Mouse (Mus musculus) MEL (cell line): ENCODE data around the gene Cpped1. TPM values are rescaled to one million over a fixed set of nuclear protein-coding genes. Genes with fewer than 3 reads are reported as not detected.

Experiments
- DNase-seq: peaks from one replicate; pipeline ENCODE4 v3.0.0; 2011; ENCODE audit warnings: low read depth, low spot score
- H3K27ac ChIP-seq: 2 replicates; pipeline ENCODE4 v1.5.1; 2012; ENCODE audit warnings: low read depth, mild to moderate bottlenecking, control low read depth, low read length, moderate library complexity; ENCODE audit not compliant: control insufficient read depth
- H3K27me3 ChIP-seq, 2 experiments: fragments of 150-350 bp in 1 of 2; sonication (generic) in 1 of 2; 2 replicates each; pipeline ENCODE4 v1.6.1; 2012; ENCODE audit warnings: low read length in 2 of 2, mild to moderate bottlenecking in 2 of 2, improper control_type of control experiment in 1 of 2, moderate library complexity in 1 of 2; ENCODE audit not compliant: insufficient read depth in 2 of 2, control insufficient read depth in 1 of 2
- H3K36me3 ChIP-seq, 2 experiments: 2 replicates each; pipeline ENCODE4 v1.6.1; 2012 to 2014; ENCODE audit warnings: low read length in 2 of 2, improper control_type of control experiment in 1 of 2, inconsistent platforms in 1 of 2, mild to moderate bottlenecking in 1 of 2; ENCODE audit not compliant: insufficient read depth in 2 of 2, control insufficient read depth in 1 of 2
- H3K4me1 ChIP-seq, 2 experiments: fragments of 150-350 bp in 1 of 2; sonication (generic) in 1 of 2; 2 replicates each; pipeline ENCODE4 v1.6.1; 2012; ENCODE audit warnings: low read length in 2 of 2, improper control_type of control experiment in 1 of 2, mild to moderate bottlenecking in 1 of 2; ENCODE audit not compliant: insufficient read depth in 2 of 2, control insufficient read depth in 1 of 2
- H3K4me3 ChIP-seq, 2 experiments: fragments of 150-350 bp in 1 of 2; sonication (generic) in 1 of 2; 2 replicates each; pipeline ENCODE4 v1.5.1; 2012; ENCODE audit warnings: low read depth in 2 of 2, low read length in 2 of 2, mild to moderate bottlenecking in 2 of 2, moderate library complexity in 2 of 2, control low read depth in 1 of 2, improper control_type of control experiment in 1 of 2; ENCODE audit not compliant: control insufficient read depth in 1 of 2, insufficient read depth in 1 of 2
- H3K79me2 ChIP-seq: 2 replicates; pipeline ENCODE4 v1.6.1; 2012; ENCODE audit warnings: mild to moderate bottlenecking, low read length, moderate library complexity; ENCODE audit not compliant: control insufficient read depth, poor library complexity, insufficient read depth
- H3K9ac ChIP-seq: 2 replicates; pipeline ENCODE4 v1.6.1; 2012; ENCODE audit warnings: low read depth, mild to moderate bottlenecking, control low read depth, low read length, moderate library complexity; ENCODE audit not compliant: control insufficient read depth, poor library complexity, severe bottlenecking
- H3K9me3 ChIP-seq: fragments of 150-350 bp; sonication (generic); replicated peaks from 2 replicates; pipeline ENCODE4 v1.6.1; 2012; ENCODE audit warnings: mild to moderate bottlenecking, low read length, improper control_type of control experiment, moderate library complexity; ENCODE audit not compliant: insufficient read depth
- CHD2 ChIP-seq: IDR thresholded peaks from 2 replicates; pipeline ENCODE4 v1.6.1; 2011; ENCODE audit warnings: low read length, improper control_type of control experiment
- EP300 ChIP-seq, 2 experiments: IDR thresholded peaks; 2 replicates each; pipeline ENCODE4 v1.6.1; 2011; ENCODE audit warnings: improper control_type of control experiment in 2 of 2, low read length in 2 of 2, low read depth in 1 of 2, mild to moderate bottlenecking in 1 of 2
- GABPA ChIP-seq: IDR thresholded peaks from 2 replicates; pipeline ENCODE4 v1.6.1; 2012; ENCODE audit warnings: low read depth, mild to moderate bottlenecking, inconsistent platforms, low read length, improper control_type of control experiment, moderate library complexity
- JUND ChIP-seq: IDR thresholded peaks from 2 replicates; pipeline ENCODE4 v1.6.1; 2011; ENCODE audit warnings: low read depth, mild to moderate bottlenecking, improper control_type of control experiment, low read length
- KAT2A ChIP-seq: conservative IDR thresholded peaks from 2 replicates; pipeline ENCODE4 v1.6.1; 2012; ENCODE audit warnings: low read depth, low read length, improper control_type of control experiment, inconsistent platforms
- MAFK ChIP-seq: IDR thresholded peaks from 2 replicates; pipeline ENCODE4 v1.6.1; 2011; ENCODE audit warnings: low read depth, mild to moderate bottlenecking, low read length, improper control_type of control experiment, borderline replicate concordance
- MEF2A ChIP-seq: IDR thresholded peaks from 2 replicates; pipeline ENCODE4 v1.6.1; 2014; ENCODE audit warnings: low read depth, mild to moderate bottlenecking, inconsistent platforms, low read length, improper control_type of control experiment; ENCODE audit not compliant: poor library complexity, insufficient replicate concordance, severe bottlenecking; ENCODE audit errors: extremely low read depth
- NELFE ChIP-seq: IDR thresholded peaks from 2 replicates; pipeline ENCODE4 v1.6.1; 2011; ENCODE audit warnings: low read depth, low read length, improper control_type of control experiment
- POLR2A ChIP-seq, 2 experiments: IDR thresholded peaks; 2 replicates each; pipeline ENCODE4 v1.6.1; 2011 to 2012; ENCODE audit warnings: low read length in 2 of 2, mild to moderate bottlenecking in 2 of 2, control low read depth in 1 of 2, improper control_type of control experiment in 1 of 2, low read depth in 1 of 2, moderate library complexity in 1 of 2; ENCODE audit not compliant: control insufficient read depth in 1 of 2, insufficient read depth in 1 of 2, poor library complexity in 1 of 2
- RAD21 ChIP-seq: IDR thresholded peaks from 2 replicates; pipeline ENCODE4 v1.6.1; 2011; ENCODE audit warnings: mild to moderate bottlenecking, low read depth, low read length, improper control_type of control experiment
- SIN3A ChIP-seq: IDR thresholded peaks from 2 replicates; pipeline ENCODE4 v1.6.1; 2012; ENCODE audit warnings: low read length, improper control_type of control experiment, inconsistent platforms
- USF1 ChIP-seq: IDR thresholded peaks from 2 replicates; pipeline ENCODE4 v1.6.1; 2014; ENCODE audit warnings: low read depth, mild to moderate bottlenecking, inconsistent platforms, low read length, improper control_type of control experiment, moderate library complexity
- USF2 ChIP-seq, 2 experiments: IDR thresholded peaks; 2 replicates each; pipeline ENCODE4 v1.6.1; 2011 to 2012; ENCODE audit warnings: improper control_type of control experiment in 2 of 2, low read length in 2 of 2, borderline replicate concordance in 1 of 2, inconsistent platforms in 1 of 2, low read depth in 1 of 2, mild to moderate bottlenecking in 1 of 2; ENCODE audit not compliant: insufficient read depth in 1 of 2
- ZC3H11A ChIP-seq: IDR thresholded peaks from 2 replicates; pipeline ENCODE4 v1.6.1; 2012; ENCODE audit warnings: low read depth, mild to moderate bottlenecking, inconsistent platforms, low read length, improper control_type of control experiment
- ZMIZ1 ChIP-seq: IDR thresholded peaks from 2 replicates; pipeline ENCODE4 v1.6.1; 2012; ENCODE audit warnings: low read depth, mild to moderate bottlenecking, inconsistent platforms, low read length, improper control_type of control experiment, moderate library complexity
- ZNF384 ChIP-seq: IDR thresholded peaks from 2 replicates; pipeline ENCODE4 v1.6.1; 2012; ENCODE audit warnings: low read depth, mild to moderate bottlenecking, inconsistent platforms, low read length, improper control_type of control experiment
- polyA plus RNA-seq, 2 experiments: library from polyadenylated mRNA; stranded (reverse) in 1 of 2; unstranded in 1 of 2; fragments of >175 nt in 1 of 2; fragments of >200 nt in 1 of 2; gene quantifications; 2 replicates each; pipeline versions ENCODE4 v1.2.1 to v1.2.4; 2012; ENCODE audit warnings: low replicate concordance in 2 of 2, low read depth in 1 of 2; ENCODE audit not compliant: insufficient read length in 2 of 2, insufficient read depth in 1 of 2, missing spikeins in 1 of 2
- total RNA-seq: library from RNA; depleted of rRNA; stranded (reverse); fragments of 300-350 nt; gene quantifications from 2 replicates; pipeline ENCODE4 v1.2.3, GENCODE M21; 2012

Cpped1 gene
- total and polyA plus RNA-seq, 3 experiments, result 14.1 to 29.9 TPM; not detected in 1

DNA sequence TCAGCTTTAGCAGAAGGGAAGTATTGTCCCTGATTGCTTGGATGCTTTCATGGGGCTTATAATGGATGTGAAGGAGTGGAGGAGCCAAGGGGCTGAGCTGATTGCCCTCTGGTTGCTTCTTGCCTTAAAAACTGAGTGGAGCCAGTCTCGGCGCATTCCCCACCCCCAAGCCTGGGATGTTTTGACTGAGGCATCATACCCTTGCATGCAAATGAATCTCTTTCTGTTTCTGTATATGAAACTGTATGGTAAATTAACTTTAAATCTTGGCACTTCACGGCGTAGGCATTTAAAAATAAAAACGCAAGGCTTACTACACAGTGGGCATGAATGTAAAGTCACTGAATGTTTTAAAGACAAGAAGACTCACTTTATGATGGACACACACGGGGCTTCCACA is 30.0 kb downstream of the Cpped1 start:
- no peaks in the 10 kb centered on the region; a peak in 2 of 4 replicates for H3K36me3 ChIP-seq
- DNase-seq, result no peak
- H3K9ac ChIP-seq, result no peak overlapping the region
- H3K79me2 ChIP-seq, result no peaks in the 10 kb centered on the region
- H3K4me1 ChIP-seq, result no peaks in the 10 kb centered on the region
- TF ChIP-seq MAFK, result no peak
- no peak for TF ChIP-seq EP300 (IDR thresholded peaks at IDR 0.05; ENCODE audit: low read depth in 1 of 2, low read length in 2 of 2)
- TF ChIP-seq RAD21, result no peak
- no peak for TF ChIP-seq SIN3A
- no peak for TF ChIP-seq USF2 (IDR thresholded peaks at IDR 0.05; ENCODE audit: borderline replicate concordance in 1 of 2, insufficient read depth in 1 of 2, low read depth in 1 of 2, low read length in 2 of 2)
- TF ChIP-seq KAT2A, result no peak
- no peak for TF ChIP-seq NELFE
- no peak for TF ChIP-seq ZNF384
- TF ChIP-seq POLR2A (IDR thresholded peaks at IDR 0.05; ENCODE audit: control insufficient read depth in 1 of 2, insufficient read depth in 1 of 2, low read depth in 1 of 2, low read length in 2 of 2, poor library complexity in 1 of 2), result no peak
- TF ChIP-seq, all 39 proteins: peak for 0
- H3K27me3 ChIP-seq, result no peaks in the 10 kb centered on the region
- no peak overlapping the region for H3K27ac ChIP-seq
- H3K4me3 ChIP-seq, result no peak overlapping the region
- no peaks in the 10 kb centered on the region for H3K9me3 ChIP-seq

DNA sequence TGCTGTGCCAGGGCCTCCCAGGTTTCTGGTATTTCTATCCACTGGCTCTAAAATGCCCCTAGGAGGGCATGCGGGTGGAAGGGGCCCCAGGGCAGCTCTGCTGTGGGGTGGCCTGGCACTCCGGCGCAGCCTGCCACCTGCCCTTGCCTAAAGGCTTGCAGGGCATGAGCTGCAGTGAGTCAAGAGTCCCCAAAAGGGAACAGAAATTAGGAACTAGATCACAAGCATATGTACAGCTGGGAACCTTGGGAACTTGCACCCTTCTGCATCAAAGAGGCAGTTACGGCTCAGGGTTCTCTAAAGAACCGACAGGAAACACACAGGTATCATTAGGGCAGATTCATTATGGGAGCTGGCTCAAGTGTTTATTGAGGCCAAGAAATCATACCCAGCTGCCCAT is 34.0 kb downstream of the Cpped1 start:
- TF ChIP-seq ZMIZ1 (no peak), EP300 (IDR thresholded peaks at IDR 0.05; ENCODE audit: low read depth in 1 of 2, low read length in 2 of 2) (no peak), CHD2 (no peak), USF1 (no peak), GABPA (no peak), SIN3A (no peak), MEF2A (no peak), JUND (no peak), ZC3H11A (no peak)

More for the DNA sequence above, 34.0 kb downstream of the Cpped1 start:
- Histone ChIP-seq H3K9ac (no peak overlapping the region), H3K9me3 (no peaks in the 10 kb centered on the region), H3K4me3 (no peak overlapping the region), H3K79me2 (no peaks in the 10 kb centered on the region), H3K4me1 (no peaks in the 10 kb centered on the region), H3K27me3 (no peaks in the 10 kb centered on the region), H3K36me3 (no peaks in the 10 kb centered on the region; a peak in 1 of 4 replicates), H3K27ac (no peak overlapping the region)
- DNase-seq, result no peak
